Mouse (Mus musculus) liver, embryonic 12.5 days (tissue): ENCODE results near the gene Fam198b. TPM values are rescaled to one million over a fixed set of nuclear protein-coding genes. Genes with fewer than 3 reads are reported as not detected.

Source experiments
- ATAC-seq: fragments of 200-750 bp; cut with Nextera tagmentation; 2 replicates; pipeline ENCODE4 v1.8.0; 2017; ENCODE audit warnings: moderate number of reproducible peaks, mild to moderate bottlenecking, moderate library complexity
- H3K27ac ChIP-seq: fragments of 300-500 bp; sonication (generic); 2 replicates; pipeline ENCODE4 v1.5.1; 2016; ENCODE audit warnings: mild to moderate bottlenecking
- H3K27me3 ChIP-seq: fragments of 300-500 bp; sonication (generic); replicated peaks from 2 replicates; pipeline ENCODE4 v1.6.1; 2016; ENCODE audit warnings: mild to moderate bottlenecking, moderate library complexity
- H3K36me3 ChIP-seq: fragments of 300-500 bp; sonication (generic); 2 replicates; pipeline ENCODE4 v1.6.1; 2016; ENCODE audit warnings: mild to moderate bottlenecking, moderate library complexity
- H3K4me1 ChIP-seq: fragments of 300-500 bp; sonication (generic); 2 replicates; pipeline ENCODE4 v1.6.1; 2016
- H3K4me2 ChIP-seq: fragments of 300-500 bp; sonication (generic); 2 replicates; pipeline ENCODE4 v1.6.1; 2016; ENCODE audit warnings: mild to moderate bottlenecking, moderate library complexity
- H3K4me3 ChIP-seq: fragments of 300-500 bp; sonication (generic); 2 replicates; pipeline ENCODE4 v1.5.1; 2016; ENCODE audit warnings: mild to moderate bottlenecking, moderate library complexity
- H3K9ac ChIP-seq: fragments of 300-500 bp; sonication (generic); 2 replicates; pipeline ENCODE4 v1.6.1; 2016; ENCODE audit warnings: mild to moderate bottlenecking, moderate library complexity
- H3K9me3 ChIP-seq: fragments of 300-500 bp; sonication (generic); replicated peaks from 2 replicates; pipeline ENCODE4 v1.6.1; 2016; ENCODE audit warnings: mild to moderate bottlenecking, moderate library complexity
- WGBS: fragments of 180-500 bp; shearing (Covaris S2); methylation state at CpG from one replicate; pipeline ENCODE4 v1.1.7; 2016; ENCODE audit not compliant: insufficient replicate concordance; 5-methylcytosine and 5-hydroxymethylcytosine counted together
- polyA plus RNA-seq: library from polyadenylated mRNA; unstranded; fragments of >200 nt; fragmentation: Nextera tagmentation; extraction: Ambion mirVana; gene quantifications from 2 replicates; pipeline ENCODE4 v1.2.1, GENCODE M21; 2016

Fam198b gene
- polyA plus RNA-seq, result 3.9 and 4.2 TPM in 2 replicates

- no peaks in the 10 kb centered on the region for H3K9me3 ChIP-seq
- peaks cover 11% of the 10 kb centered on the region for H3K27me3 ChIP-seq
- WGBS, result 34% methylated on average over 5 of the region's 5 CpGs
- H3K4me3 ChIP-seq, result 0 out of 2 replicates have a peak within 1 kb of the TSS, but pooled peaks have one; percentile 18
- no peaks in the 10 kb centered on the region for H3K36me3 ChIP-seq
- peak within 1 kb of the TSS; percentile 41 for H3K4me2 ChIP-seq
- no peak for ATAC-seq
- peaks cover 13% of the 10 kb centered on the region for H3K4me1 ChIP-seq
- H3K9ac ChIP-seq, result no peak within 1 kb of the TSS
- no peak within 1 kb of the TSS for H3K27ac ChIP-seq
Observed at GRCm38 (mm10) chr3:79884305-79884704, at the start of gene Fam198b. Fam198b (plus strand) TSS chr3:79884533.

- no peak for ATAC-seq
- Histone ChIP-seq H3K27ac (no peak overlapping the region), H3K4me3 (no peak overlapping the region), H3K9me3 (no peaks in the 10 kb centered on the region), H3K36me3 (no peaks in the 10 kb centered on the region), H3K9ac (no peak overlapping the region), H3K4me1 (peaks cover 17% of the 10 kb centered on the region), H3K4me2 (no peak overlapping the region), H3K27me3 (no peaks in the 10 kb centered on the region)
- WGBS, result 51% methylated on average over 6 of the region's 6 CpGs
Observed at GRCm38 (mm10) chr3:79838751-79839150, 45.6 kb upstream of the Fam198b start.

GRCm38 (mm10) chr3:79841475-79841874 is 42.9 kb upstream of the Fam198b start:
- Histone ChIP-seq H3K36me3 (no peaks in the 10 kb centered on the region), H3K4me1 (peaks cover 29% of the 10 kb centered on the region), H3K9me3 (no peaks in the 10 kb centered on the region), H3K4me3 (peak overlapping the region; percentile 63), H3K9ac (peak overlapping the region; percentile 67; the same call in 1 of the 2 replicates), H3K27me3 (no peaks in the 10 kb centered on the region), H3K27ac (no peak overlapping the region), H3K4me2 (peak overlapping the region; percentile 78)
- 62% methylated on average over 6 of the region's 6 CpGs for WGBS
- no peak for ATAC-seq

GRCm38 (mm10) chr3:79842165-79842564 is 42.2 kb upstream of the Fam198b start:
- Histone ChIP-seq H3K4me2 (peak overlapping the region; percentile 78), H3K4me1 (peaks cover 29% of the 10 kb centered on the region), H3K27me3 (no peaks in the 10 kb centered on the region), H3K9me3 (no peaks in the 10 kb centered on the region), H3K27ac (peak overlapping the region; percentile 78), H3K36me3 (no peaks in the 10 kb centered on the region), H3K9ac (peak overlapping the region; percentile 67), H3K4me3 (peak overlapping the region; percentile 63)
- 6% methylated on average over 12 of the region's 12 CpGs for WGBS
- ATAC-seq, result peak; percentile 66

DNA sequence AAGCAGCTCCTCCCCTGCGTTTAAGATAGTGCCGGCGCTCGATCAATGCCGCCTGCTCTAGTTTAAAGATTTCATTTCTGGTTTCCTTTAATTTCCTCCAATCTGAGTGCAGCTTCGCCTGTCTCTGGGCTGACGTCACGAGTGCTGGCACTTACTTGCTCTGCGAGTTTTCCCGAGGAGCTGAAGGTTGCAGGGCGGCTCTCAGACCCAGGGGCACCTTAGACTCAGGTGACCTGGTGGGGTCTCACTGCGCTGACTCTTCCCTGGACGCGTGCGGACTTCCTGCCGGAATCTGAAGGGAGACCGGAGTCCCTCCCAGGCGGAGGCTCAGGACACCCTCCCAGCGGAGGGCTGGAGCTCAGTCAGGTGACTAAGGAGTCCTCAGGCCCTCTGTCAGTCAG is 41.7 kb upstream of the Fam198b start:
- Histone ChIP-seq H3K36me3 (no peaks in the 10 kb centered on the region), H3K4me3 (peak overlapping the region; percentile 63), H3K9me3 (no peaks in the 10 kb centered on the region), H3K27ac (peak overlapping the region; percentile 78), H3K4me2 (peak overlapping the region; percentile 78), H3K27me3 (no peaks in the 10 kb centered on the region), H3K9ac (peak overlapping the region; percentile 67), H3K4me1 (peaks cover 29% of the 10 kb centered on the region)
- WGBS, result under 1% methylated on average over 19 of the region's 19 CpGs
- peak; percentile 83 for ATAC-seq

DNA sequence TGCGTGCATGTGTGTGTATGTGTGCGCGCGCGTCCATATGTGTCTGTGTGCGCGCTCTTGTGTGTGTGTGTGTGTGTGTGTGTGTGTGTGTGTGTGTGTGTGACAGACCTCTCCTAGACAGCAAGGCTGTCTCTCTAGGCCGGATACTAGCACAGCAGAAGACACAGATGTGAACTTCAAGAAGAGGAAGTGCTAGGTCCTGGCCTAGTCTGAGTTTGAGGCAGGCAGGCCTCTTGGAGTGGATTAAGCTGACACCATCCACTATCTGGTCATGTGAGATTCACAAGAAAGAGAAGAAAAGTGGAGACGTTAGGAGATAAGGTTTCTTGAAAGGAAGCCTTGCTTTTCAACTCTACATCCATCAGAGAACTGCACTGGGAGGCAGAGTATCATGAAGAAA is 40.3 kb upstream of the Fam198b start:
- H3K9me3 ChIP-seq, result no peaks in the 10 kb centered on the region
- H3K4me3 ChIP-seq, result no peak overlapping the region
- peaks cover 29% of the 10 kb centered on the region for H3K4me1 ChIP-seq
- H3K9ac ChIP-seq, result no peak overlapping the region
- no peaks in the 10 kb centered on the region for H3K27me3 ChIP-seq
- no peaks in the 10 kb centered on the region for H3K36me3 ChIP-seq
- H3K4me2 ChIP-seq, result no peak overlapping the region
- WGBS, result 65% methylated on average over 9 of the region's 9 CpGs
- ATAC-seq, result peak; percentile 31; the same call in 1 of the 2 replicates
- peak overlapping the region; percentile 45; the same call in 1 of the 2 replicates for H3K27ac ChIP-seq

- H3K4me3 ChIP-seq, result no peak overlapping the region
- WGBS, result 52% methylated on average over 5 of the region's 5 CpGs
Observed at GRCm38 (mm10) chr3:79846633-79847032, 37.7 kb upstream of the Fam198b start.

DNA sequence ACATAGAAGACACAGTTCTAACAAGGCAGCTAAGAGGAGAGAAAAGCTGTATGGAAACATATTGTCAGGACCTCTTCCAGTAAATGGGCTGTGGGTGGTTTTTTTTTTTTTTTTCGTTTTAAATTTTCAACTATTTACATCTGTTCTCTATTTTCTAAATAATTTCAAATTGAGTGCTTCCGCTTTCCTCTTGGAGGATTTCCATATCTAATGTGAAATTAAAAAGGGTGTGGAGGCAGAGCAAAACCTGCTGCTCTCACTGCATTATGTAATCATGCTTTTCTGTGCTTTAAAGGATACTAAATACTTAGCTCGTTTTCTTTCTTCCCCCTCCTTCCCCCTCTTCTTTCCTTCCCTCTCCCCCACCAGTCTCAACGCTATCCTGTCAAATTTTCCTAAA is 35.5 kb upstream of the Fam198b start:
- Histone ChIP-seq H3K36me3 (no peaks in the 10 kb centered on the region), H3K9ac (no peak overlapping the region), H3K27me3 (no peaks in the 10 kb centered on the region), H3K9me3 (no peaks in the 10 kb centered on the region), H3K4me2 (no peak overlapping the region), H3K4me1 (peaks cover 40% of the 10 kb centered on the region), H3K27ac (no peak overlapping the region), H3K4me3 (no peak overlapping the region)
- no peak for ATAC-seq
- WGBS, result 41% methylated on average over 4 of the region's 4 CpGs

More at GRCm38 (mm10) chr3:79846633-79847032, 37.7 kb upstream of the Fam198b start:
- Histone ChIP-seq H3K9ac (no peak overlapping the region), H3K9me3 (no peaks in the 10 kb centered on the region), H3K27me3 (no peaks in the 10 kb centered on the region), H3K4me2 (no peak overlapping the region), H3K36me3 (no peaks in the 10 kb centered on the region), H3K27ac (no peak overlapping the region), H3K4me1 (peaks cover 35% of the 10 kb centered on the region)
- no peak for ATAC-seq

GRCm38 (mm10) chr3:79849621-79850020 is 34.7 kb upstream of the Fam198b start:
- no peaks in the 10 kb centered on the region for H3K27me3 ChIP-seq
- peak overlapping the region; percentile 76 for H3K27ac ChIP-seq
- peak; percentile 45 for ATAC-seq
- H3K36me3 ChIP-seq, result no peaks in the 10 kb centered on the region
- no peaks in the 10 kb centered on the region for H3K9me3 ChIP-seq
- H3K4me2 ChIP-seq, result no peak overlapping the region
- WGBS, result 56% methylated on average over 2 of the region's 2 CpGs
- no peak overlapping the region for H3K4me3 ChIP-seq
- no peak overlapping the region for H3K9ac ChIP-seq
- peaks cover 38% of the 10 kb centered on the region for H3K4me1 ChIP-seq

GRCm38 (mm10) chr3:79850656-79851055 is 33.7 kb upstream of the Fam198b start:
- peaks cover 33% of the 10 kb centered on the region for H3K4me1 ChIP-seq
- 48% methylated on average over 6 of the region's 6 CpGs for whole genome bisulfite sequencing
- H3K9me3 ChIP-seq, result no peaks in the 10 kb centered on the region
- no peak overlapping the region for H3K27ac ChIP-seq
- no peaks in the 10 kb centered on the region for H3K36me3 ChIP-seq
- no peak overlapping the region for H3K4me2 ChIP-seq
- H3K4me3 ChIP-seq, result no peak overlapping the region
- ATAC-seq, result no peak
- no peak overlapping the region for H3K9ac ChIP-seq
- H3K27me3 ChIP-seq, result no peaks in the 10 kb centered on the region

DNA sequence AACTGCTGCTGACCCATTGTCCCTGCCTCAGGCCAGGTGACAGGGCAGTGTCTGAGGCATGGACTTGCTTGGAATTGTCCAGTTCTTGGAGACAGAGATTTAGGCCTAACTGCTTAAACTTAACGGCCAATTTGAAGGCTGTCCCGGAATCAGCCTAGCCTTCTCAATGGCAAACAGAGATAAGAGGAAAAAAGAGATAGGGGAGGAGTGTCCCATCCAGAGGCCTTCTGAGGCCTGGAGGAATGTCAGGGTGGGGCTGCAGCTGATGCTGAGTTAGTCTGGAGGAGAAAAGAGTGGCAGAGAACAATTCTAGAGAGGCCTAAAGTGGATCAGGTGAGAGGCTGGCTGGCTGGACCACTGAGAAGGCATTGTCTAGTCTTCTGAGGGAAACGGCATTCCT is 32.2 kb upstream of the Fam198b start:
- ATAC-seq, result peak; percentile 75
- WGBS, result 26% methylated on average over 3 of the region's 3 CpGs
- H3K27ac ChIP-seq, result no peak overlapping the region
- peak overlapping the region; percentile 26 for H3K4me2 ChIP-seq
- no peak overlapping the region for H3K9ac ChIP-seq
- no peaks in the 10 kb centered on the region for H3K9me3 ChIP-seq
- H3K4me3 ChIP-seq, result no peak overlapping the region
- no peaks in the 10 kb centered on the region for H3K27me3 ChIP-seq
- H3K4me1 ChIP-seq, result peaks cover 33% of the 10 kb centered on the region
- no peaks in the 10 kb centered on the region for H3K36me3 ChIP-seq

DNA sequence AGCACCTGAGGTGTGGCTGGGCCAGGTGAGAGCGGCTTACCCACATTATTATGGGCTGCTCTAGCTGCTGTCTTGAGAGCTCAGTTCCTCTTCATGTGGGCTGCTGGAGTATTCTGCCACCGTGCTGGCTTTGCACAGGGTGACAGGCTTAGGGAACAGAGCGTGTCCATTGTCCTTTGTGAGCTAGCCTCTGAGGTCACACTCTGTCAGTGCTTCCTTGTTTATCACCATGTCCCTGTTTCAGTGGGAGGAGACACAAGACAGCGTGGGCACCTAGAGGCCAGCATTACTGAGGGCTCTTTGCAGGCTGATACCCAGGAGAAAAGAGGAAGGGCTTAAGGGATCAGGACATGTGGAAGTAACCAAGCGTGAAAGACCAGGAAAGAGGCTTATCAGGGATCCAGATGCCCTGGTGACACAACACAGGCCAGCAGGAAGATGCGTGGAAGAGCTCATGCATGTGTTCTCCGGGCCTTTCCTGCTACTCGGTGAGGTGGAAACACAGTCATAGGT is 31.6 kb upstream of the Fam198b start, which contains the start of gene Tmem144:
Gene Tmem144, minus strand, starts transcription at position 120 of the 513 bp plus-strand sequence.
- WGBS, result 32% methylated on average over 8 of the region's 8 CpGs
- H3K4me1 ChIP-seq, result peaks cover 33% of the 10 kb centered on the region
- peak; percentile 31 for ATAC-seq

GRCm38 (mm10) chr3:79857780-79858179 is 26.6 kb upstream of the Fam198b start:
- no peak for ATAC-seq
- no peaks in the 10 kb centered on the region for H3K27me3 ChIP-seq
- no peak overlapping the region for H3K4me3 ChIP-seq
- H3K27ac ChIP-seq, result no peak overlapping the region
- H3K36me3 ChIP-seq, result no peaks in the 10 kb centered on the region
- peaks cover 13% of the 10 kb centered on the region for H3K4me1 ChIP-seq
- 71% methylated on average over 5 of the region's 5 CpGs for WGBS
- no peak overlapping the region for H3K4me2 ChIP-seq
- H3K9ac ChIP-seq, result no peak overlapping the region
- no peaks in the 10 kb centered on the region for H3K9me3 ChIP-seq

More for the DNA sequence above, 31.6 kb upstream of the Fam198b start, which contains the start of gene Tmem144:
- H3K9ac ChIP-seq, result no peak within 1 kb of the TSS
- no peaks in the 10 kb centered on the region for H3K36me3 ChIP-seq
- no peaks in the 10 kb centered on the region for H3K9me3 ChIP-seq
- H3K27ac ChIP-seq, result no peak within 1 kb of the TSS
- no peak within 1 kb of the TSS for H3K4me3 ChIP-seq
- no peaks in the 10 kb centered on the region for H3K27me3 ChIP-seq
- H3K4me2 ChIP-seq, result peak within 1 kb of the TSS; percentile 26
